Mouse (Mus musculus) erythroblast, embryonic 14.5 days (primary cell): Measurements from ENCODE around the gene Tex11. TPM values are rescaled to one million over a fixed set of nuclear protein-coding genes. Genes with fewer than 3 reads are reported as not detected.

Experiments used
- H3K27me3 ChIP-seq: 2 replicates; pipeline ENCODE4 v1.6.1; 2012; ENCODE audit warnings: inconsistent platforms; ENCODE audit not compliant: control insufficient read depth
- H3K36me3 ChIP-seq: 2 replicates; pipeline ENCODE4 v1.6.1; 2012; ENCODE audit warnings: mild to moderate bottlenecking, inconsistent platforms; ENCODE audit not compliant: control insufficient read depth
- H3K4me1 ChIP-seq: 2 replicates; pipeline ENCODE4 v1.6.1; 2012; ENCODE audit warnings: inconsistent platforms; ENCODE audit not compliant: control insufficient read depth
- H3K4me3 ChIP-seq: replicated peaks from 2 replicates; pipeline ENCODE3; 2012; ENCODE audit warnings: moderate library complexity, mild to moderate bottlenecking, inconsistent platforms
- H3K9me3 ChIP-seq: 2 replicates; pipeline ENCODE4 v1.6.1; 2012; ENCODE audit warnings: low read length, inconsistent platforms, mixed read lengths; ENCODE audit not compliant: control insufficient read depth
- GATA1 ChIP-seq: IDR thresholded peaks from 2 replicates; pipeline ENCODE4 v1.6.1; 2012; ENCODE audit warnings: low read length, inconsistent platforms, mixed read lengths
- TAL1 ChIP-seq: IDR thresholded peaks from 3 replicates; pipeline ENCODE4 v1.6.1; 2012; ENCODE audit warnings: low read length, inconsistent platforms, mixed read lengths
- polyA plus RNA-seq: library from polyadenylated mRNA; stranded (reverse); fragments of >175 nt; gene quantifications from 2 replicates; pipeline ENCODE4 v1.2.3, GENCODE M21; 2012

Gene Tex11
- polyA plus RNA-seq, 1 experiment, result not detected

GRCm38 (mm10) chrX:100796041-100796740 lies 263.3 kb downstream of the Tex11 start:
- no peaks in the 10 kb centered on the region for H3K4me1 ChIP-seq
- H3K9me3 ChIP-seq, result no peaks in the 10 kb centered on the region
- TF ChIP-seq TAL1 (no peak), GATA1 (no peak)
- H3K4me3 ChIP-seq, result no peak overlapping the region
- no peaks in the 10 kb centered on the region for H3K27me3 ChIP-seq
- no peaks in the 10 kb centered on the region for H3K36me3 ChIP-seq

GRCm38 (mm10) chrX:100789322-100789721 lies 270.1 kb downstream of the Tex11 start:
- H3K4me1 ChIP-seq, result no peaks in the 10 kb centered on the region

More at GRCm38 (mm10) chrX:100789322-100789721, 270.1 kb downstream of the Tex11 start:
- H3K27me3 ChIP-seq, result no peaks in the 10 kb centered on the region
- H3K9me3 ChIP-seq, result no peaks in the 10 kb centered on the region
- TF ChIP-seq TAL1 (no peak), GATA1 (no peak)
- H3K4me3 ChIP-seq, result no peak overlapping the region
- no peaks in the 10 kb centered on the region for H3K36me3 ChIP-seq

Other genes starting within 250 kb of the Tex11 start
- gene Slc7a3, start 26.4 kb upstream of the Tex11 start, polyA plus RNA-seq, result 0.01 TPM in 1 of 2 replicates, not detected in the other
- gene Snx12, start 162.9 kb upstream of the Tex11 start, polyA plus RNA-seq, result 1.8 and 1.9 TPM in 2 replicates
- gene Foxo4, start 194.9 kb upstream of the Tex11 start, polyA plus RNA-seq, result 12.1 and 14.7 TPM in 2 replicates
- not detected in 2 replicates for gene Gm614, start 204.3 kb upstream of the Tex11 start, polyA plus RNA-seq
- gene Il2rg, start 208.6 kb upstream of the Tex11 start, polyA plus RNA-seq, result 0.19 and 0.46 TPM in 2 replicates
- not detected in 2 replicates for gene Gm20489, start 209.4 kb upstream of the Tex11 start, polyA plus RNA-seq
- gene Med12, start 214.4 kb upstream of the Tex11 start, polyA plus RNA-seq, result 27.4 and 30.3 TPM in 2 replicates
- gene Nlgn3, start 239.5 kb upstream of the Tex11 start, polyA plus RNA-seq, result 0.02 TPM in 1 of 2 replicates, not detected in the other